Mouse (Mus musculus) testis, postnatal 14 days (tissue): Measurements from ENCODE around the gene Rab26.

Experiments
- DNase-seq: peaks from one replicate; pipeline ENCODE4 v3.0.0; 2021; ENCODE audit warnings: low spot score

The Rab26 gene

GRCm38 (mm10) chr17:24478663-24479380, 55.2 kb downstream of the Rab26 start, which contains the start of gene Mlst8:
TSS of gene Mlst8 (minus strand) at chr17:24479078.
- DNase-seq: peak; percentile 95

GRCm38 (mm10) chr17:24477985-24478600, 55.9 kb downstream of the Rab26 start:
- peak; percentile 28 for DNase-seq
